Mouse (Mus musculus): ENCODE data around the gene Denr.

GRCm38 (mm10) chr5:123869615-123870014 is 37.4 kb upstream of the Denr start:
- TF ChIP-seq EP300 (IDR thresholded peaks at IDR 0.05), result no peak
- TF ChIP-seq CTCF (IDR thresholded peaks at IDR 0.05), result no peak
